Mouse (Mus musculus) stomach, postnatal 0 days (tissue): ENCODE data around the gene Ccnjl.

Experiments used
- CTCF ChIP-seq: IDR thresholded peaks from 2 replicates; pipeline ENCODE4 v1.5.1; 2016; ENCODE audit warnings: antibody characterized with exemption, low read depth, mild to moderate bottlenecking, moderate library complexity
- EP300 ChIP-seq: optimal IDR thresholded peaks from 2 replicates; pipeline ENCODE3; 2016; ENCODE audit warnings: antibody characterized with exemption

GRCm38 (mm10) chr11:43605859-43606258 lies 77.3 kb downstream of the Ccnjl start:
- TF ChIP-seq CTCF (no peak), EP300 (no peak)
